Mouse (Mus musculus) forebrain, embryonic 10.5 days (tissue): ENCODE data around the gene Gabbr2. TPM values are rescaled to one million over a fixed set of nuclear protein-coding genes. Genes with fewer than 3 reads are reported as not detected.

Experiments used
- DNase-seq: peaks from one replicate; pipeline ENCODE4 v3.0.0-alpha.2; 2017; ENCODE audit warnings: low spot score; ENCODE audit errors: extremely low spot score
- H3K27ac ChIP-seq: fragments of 300-500 bp; sonication (generic); 2 replicates; pipeline ENCODE4 v1.5.1; 2016; ENCODE audit warnings: mild to moderate bottlenecking
- H3K27me3 ChIP-seq: fragments of 300-500 bp; sonication (generic); 2 replicates; pipeline ENCODE4 v1.6.1; 2016; ENCODE audit warnings: mild to moderate bottlenecking; ENCODE audit not compliant: poor library complexity, severe bottlenecking
- H3K36me3 ChIP-seq: fragments of 300-500 bp; sonication (generic); replicated peaks from 2 replicates; pipeline ENCODE4 v1.6.1; 2016; ENCODE audit warnings: mild to moderate bottlenecking, moderate library complexity
- H3K4me1 ChIP-seq: fragments of 300-500 bp; sonication (generic); 2 replicates; pipeline ENCODE4 v1.6.1; 2016
- H3K4me3 ChIP-seq: fragments of 300-500 bp; sonication (generic); 2 replicates; pipeline ENCODE4 v1.5.1; 2016; ENCODE audit warnings: mild to moderate bottlenecking, moderate library complexity
- H3K9me3 ChIP-seq: fragments of 300-500 bp; sonication (generic); 2 replicates; pipeline ENCODE4 v1.6.1; 2016; ENCODE audit warnings: mild to moderate bottlenecking, moderate library complexity
- WGBS: fragments of 180-500 bp; shearing (Covaris S2); methylation state at CpG from one replicate; pipeline ENCODE4 v1.1.7; 2016; 5-methylcytosine and 5-hydroxymethylcytosine counted together
- polyA plus RNA-seq: library from polyadenylated mRNA; unstranded; fragments of >200 nt; fragmentation: Nextera tagmentation; extraction: Ambion mirVana; gene quantifications from 2 replicates; pipeline ENCODE4 v1.2.1, GENCODE M21; 2016

Gene Gabbr2
- polyA plus RNA-seq, 1 experiment from 2014 or later, result 0.06 TPM

GRCm38 (mm10) chr4:46934291-46934690, 57.4 kb downstream of the Gabbr2 start:
- H3K27me3 ChIP-seq, result no peaks in the 10 kb centered on the region
- H3K4me3 ChIP-seq, result no peak overlapping the region
- H3K27ac ChIP-seq, result no peak overlapping the region
- no peaks in the 10 kb centered on the region for H3K36me3 ChIP-seq
- peaks cover 19% of the 10 kb centered on the region for H3K4me1 ChIP-seq
- 86% methylated on average over 3 of the region's 3 CpGs for WGBS
- no peaks in the 10 kb centered on the region for H3K9me3 ChIP-seq
- no peak for DNase-seq

DNA sequence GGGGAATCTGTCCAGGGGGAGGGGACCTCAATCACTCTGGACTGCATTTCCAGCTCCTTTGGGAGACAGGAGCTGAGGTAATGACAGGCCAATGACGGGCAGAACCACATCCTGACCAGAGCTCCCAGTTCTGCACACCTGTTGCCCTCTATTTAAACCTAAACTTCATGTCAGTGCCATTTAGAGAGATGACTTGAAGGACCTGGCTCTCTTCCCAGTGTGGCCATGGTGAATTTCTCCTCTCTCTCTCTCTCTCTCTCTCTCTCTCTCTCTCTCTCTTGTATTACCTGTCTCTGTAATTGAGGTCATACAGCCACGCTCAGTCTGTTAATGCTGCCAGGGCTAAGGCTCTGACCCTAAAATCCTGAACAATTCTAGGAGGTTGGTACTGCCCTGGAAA, 58.1 kb downstream of the Gabbr2 start:
- DNase-seq, result no peak
- H3K27ac ChIP-seq, result no peak overlapping the region
- H3K27me3 ChIP-seq, result no peaks in the 10 kb centered on the region
- WGBS, result 82% methylated on average over 2 of the region's 2 CpGs
- no peak overlapping the region for H3K4me3 ChIP-seq
- peaks cover 19% of the 10 kb centered on the region for H3K4me1 ChIP-seq
- no peaks in the 10 kb centered on the region for H3K36me3 ChIP-seq
- H3K9me3 ChIP-seq, result no peaks in the 10 kb centered on the region

DNA sequence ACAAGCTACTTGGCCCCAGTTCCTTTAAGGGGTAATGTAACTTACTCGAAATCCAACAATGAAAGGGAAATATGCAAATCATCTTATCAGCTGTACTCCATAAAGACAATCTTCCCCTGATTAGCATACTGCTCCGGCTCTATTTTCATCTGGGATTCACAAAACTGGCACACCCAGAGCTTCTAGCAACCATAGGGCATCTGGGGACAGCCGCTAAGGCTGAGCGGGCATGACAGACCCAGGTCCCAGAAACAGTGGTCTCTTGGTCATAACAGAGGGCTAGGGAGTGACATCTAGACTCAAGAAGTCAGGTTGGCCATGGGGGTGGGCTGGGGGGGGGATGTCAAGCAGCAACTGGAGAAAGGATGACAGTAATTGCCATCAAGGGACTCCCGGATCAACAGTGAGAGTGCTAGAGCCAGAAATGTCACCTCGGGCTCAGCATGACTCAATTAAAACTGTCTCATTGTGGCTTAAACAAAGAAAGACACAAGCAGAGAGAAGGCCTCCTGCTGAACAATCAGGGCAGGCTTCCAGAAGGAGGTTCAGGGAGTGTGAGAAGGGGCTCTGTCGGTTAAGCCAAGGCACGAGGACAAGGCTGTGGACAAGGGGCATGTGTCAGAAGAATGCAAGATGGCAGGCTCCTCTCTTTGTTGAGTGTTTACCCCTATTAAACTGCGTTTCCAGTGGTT, 59.8 kb downstream of the Gabbr2 start:
- DNase-seq, result no peak
- Histone ChIP-seq H3K4me1 (peaks cover 19% of the 10 kb centered on the region), H3K4me3 (no peak overlapping the region), H3K36me3 (no peaks in the 10 kb centered on the region), H3K27me3 (no peaks in the 10 kb centered on the region), H3K27ac (no peak overlapping the region), H3K9me3 (no peaks in the 10 kb centered on the region)
- WGBS, result 63% methylated on average over 9 of the region's 9 CpGs

DNA sequence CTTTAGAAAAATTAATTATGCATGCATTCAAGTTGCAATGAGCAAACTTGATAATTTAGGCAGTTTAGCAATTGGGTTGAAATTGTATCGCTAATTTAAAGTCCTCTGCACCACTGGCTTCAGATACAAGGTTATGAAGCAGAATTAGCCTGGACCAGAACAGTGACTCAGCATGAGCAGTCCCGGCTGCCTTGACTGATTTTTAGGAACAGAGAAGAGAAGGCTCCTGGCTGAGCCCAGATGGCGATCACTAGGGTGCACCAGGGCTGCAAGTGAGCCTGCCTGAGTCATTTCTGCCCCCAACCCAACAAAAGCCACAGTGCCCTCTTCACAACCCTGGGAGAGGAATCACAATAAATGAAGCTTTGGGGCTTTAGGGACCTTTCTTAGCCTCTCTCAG, 63.6 kb downstream of the Gabbr2 start:
- Histone ChIP-seq H3K4me3 (no peak overlapping the region), H3K27ac (no peak overlapping the region), H3K9me3 (no peaks in the 10 kb centered on the region), H3K4me1 (peaks cover 10% of the 10 kb centered on the region), H3K36me3 (no peaks in the 10 kb centered on the region), H3K27me3 (no peaks in the 10 kb centered on the region)
- DNase-seq, result no peak
- 77% methylated on average over 3 of the region's 3 CpGs for WGBS

GRCm38 (mm10) chr4:46919144-46919543, 72.5 kb downstream of the Gabbr2 start:
- Histone ChIP-seq H3K27ac (0 out of 2 replicates have a peak overlapping the region, but pooled peaks have one; percentile 30), H3K4me3 (no peak overlapping the region), H3K4me1 (peaks cover 23% of the 10 kb centered on the region), H3K36me3 (no peaks in the 10 kb centered on the region), H3K9me3 (no peaks in the 10 kb centered on the region), H3K27me3 (no peaks in the 10 kb centered on the region)
- no peak for DNase-seq
- WGBS, result 65% methylated on average over 8 of the region's 8 CpGs

DNA sequence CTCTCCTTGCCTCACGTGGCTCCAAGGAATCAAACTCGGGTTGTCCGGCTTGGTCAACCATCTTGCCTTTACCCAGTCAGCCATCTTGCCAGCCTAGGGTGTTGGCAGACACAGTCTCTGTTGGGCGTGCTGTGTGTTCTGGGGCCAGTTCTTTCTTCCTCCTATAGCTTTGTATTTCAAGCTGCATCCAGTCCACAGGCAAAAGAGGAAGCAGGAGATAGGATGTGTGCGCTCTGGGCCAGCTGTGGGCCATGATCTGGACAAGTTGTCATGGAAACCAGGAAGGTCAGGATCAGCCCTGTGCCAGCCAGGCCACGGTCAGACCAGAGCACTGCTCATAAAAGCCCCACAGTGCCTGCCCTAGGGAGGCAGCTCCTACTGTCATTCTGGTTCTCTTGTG, 74.9 kb downstream of the Gabbr2 start:
- Histone ChIP-seq H3K36me3 (no peaks in the 10 kb centered on the region), H3K9me3 (no peaks in the 10 kb centered on the region), H3K27me3 (no peaks in the 10 kb centered on the region), H3K4me1 (peaks cover 26% of the 10 kb centered on the region), H3K4me3 (no peak overlapping the region), H3K27ac (no peak overlapping the region)
- WGBS, result 83% methylated on average over 6 of the region's 6 CpGs
- no peak for DNase-seq

DNA sequence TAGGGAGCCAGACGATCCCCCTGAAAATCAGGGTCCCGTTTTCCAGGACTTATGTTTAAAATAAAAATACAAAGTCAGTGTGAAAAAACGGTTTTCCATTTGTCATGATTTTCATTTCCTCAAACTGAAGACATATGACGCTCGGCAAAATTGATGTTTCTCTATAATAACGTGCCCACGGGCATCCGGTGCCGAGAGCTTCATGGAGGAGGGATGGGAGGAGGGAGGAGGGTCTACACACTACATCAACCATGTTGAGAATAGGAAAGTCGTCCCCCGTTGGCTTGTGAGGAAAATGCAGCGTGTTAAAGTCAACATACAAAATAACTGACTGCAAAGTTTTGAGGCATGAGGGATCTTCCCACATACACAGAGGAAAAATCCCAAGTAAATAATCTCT, 75.7 kb downstream of the Gabbr2 start:
- no peak overlapping the region for H3K27ac ChIP-seq
- 91% methylated on average over 12 of the region's 12 CpGs for WGBS
- H3K4me3 ChIP-seq, result no peak overlapping the region

DNA sequence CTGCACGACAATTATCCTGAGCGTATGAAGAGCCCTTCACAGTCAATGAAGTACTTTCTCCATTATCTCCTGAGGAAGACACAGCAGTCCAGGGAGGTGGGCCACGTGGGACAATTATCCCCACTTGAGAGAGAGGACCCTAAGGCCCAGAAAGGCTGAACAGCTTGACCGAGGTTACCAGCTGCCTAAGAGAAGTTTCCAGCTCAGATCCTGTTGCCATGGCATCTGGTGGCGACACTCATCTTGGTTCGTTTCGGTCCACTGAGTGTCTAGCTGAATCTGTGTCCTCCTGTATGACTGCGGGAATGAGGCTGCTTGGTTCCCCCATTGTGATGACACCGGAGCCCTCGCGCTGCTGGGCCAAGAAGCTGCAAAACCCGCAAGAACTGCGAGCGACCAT, 76.2 kb downstream of the Gabbr2 start:
- no peaks in the 10 kb centered on the region for H3K36me3 ChIP-seq
- peaks cover 26% of the 10 kb centered on the region for H3K4me1 ChIP-seq
- no peak for DNase-seq
- WGBS, result 89% methylated on average over 14 of the region's 14 CpGs
- H3K27me3 ChIP-seq, result no peaks in the 10 kb centered on the region
- H3K4me3 ChIP-seq, result no peak overlapping the region
- no peak overlapping the region for H3K27ac ChIP-seq
- H3K9me3 ChIP-seq, result no peaks in the 10 kb centered on the region

More for the DNA sequence above, 75.7 kb downstream of the Gabbr2 start:
- Histone ChIP-seq H3K27me3 (no peaks in the 10 kb centered on the region), H3K9me3 (no peaks in the 10 kb centered on the region), H3K4me1 (peaks cover 26% of the 10 kb centered on the region), H3K36me3 (no peaks in the 10 kb centered on the region)
- DNase-seq, result no peak

GRCm38 (mm10) chr4:46914606-46915005, 77.1 kb downstream of the Gabbr2 start:
- 90% methylated on average over 6 of the region's 6 CpGs for WGBS
- no peaks in the 10 kb centered on the region for H3K36me3 ChIP-seq
- H3K4me1 ChIP-seq, result peaks cover 23% of the 10 kb centered on the region
- peaks cover under 1% of the 10 kb centered on the region; the same call in 1 of the 2 replicates for H3K9me3 ChIP-seq
- H3K27me3 ChIP-seq, result no peaks in the 10 kb centered on the region
- no peak overlapping the region for H3K27ac ChIP-seq
- H3K4me3 ChIP-seq, result no peak overlapping the region
- DNase-seq, result no peak

- Histone ChIP-seq H3K9me3 (peaks cover 11% of the 10 kb centered on the region), H3K27ac (no peak overlapping the region), H3K4me1 (peaks cover 4% of the 10 kb centered on the region; the same call in 1 of the 2 replicates), H3K36me3 (no peaks in the 10 kb centered on the region), H3K4me3 (no peak overlapping the region), H3K27me3 (no peaks in the 10 kb centered on the region)
- 86% methylated on average over 3 of the region's 3 CpGs for WGBS
- DNase-seq, result no peak
These were observed 85.5 kb downstream of the Gabbr2 start for GRCm38 (mm10) chr4:46906036-46906691.

- Histone ChIP-seq H3K4me1 (peaks cover 4% of the 10 kb centered on the region; the same call in 1 of the 2 replicates), H3K27me3 (peaks cover 4% of the 10 kb centered on the region; the same call in 1 of the 2 replicates), H3K9me3 (peaks cover 11% of the 10 kb centered on the region), H3K36me3 (no peaks in the 10 kb centered on the region), H3K4me3 (no peak overlapping the region), H3K27ac (no peak overlapping the region)
- 90% methylated on average over 3 of the region's 3 CpGs for WGBS
- no peak for DNase-seq
These were observed 86.5 kb downstream of the Gabbr2 start for GRCm38 (mm10) chr4:46905152-46905551.

DNA sequence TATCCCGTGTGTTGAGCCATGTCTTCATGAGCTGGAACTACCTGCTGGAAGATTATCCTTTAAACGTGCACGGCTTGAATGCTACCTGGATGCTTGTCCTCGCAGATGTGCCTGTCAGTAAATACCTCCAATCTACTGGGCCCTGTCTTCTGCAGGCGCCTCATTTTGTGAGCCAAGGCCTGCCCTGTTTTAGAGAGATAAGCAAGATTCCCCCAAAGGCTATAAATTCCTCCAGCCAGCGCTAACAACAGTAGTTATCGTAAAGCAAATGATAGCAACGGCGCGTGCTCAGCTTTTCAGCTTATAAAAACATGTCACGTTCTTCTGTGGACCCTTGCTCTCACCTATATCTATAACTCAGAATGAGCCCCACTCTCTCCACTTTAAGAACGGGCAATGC, 87.5 kb downstream of the Gabbr2 start:
- H3K27me3 ChIP-seq, result peaks cover 8% of the 10 kb centered on the region; the same call in 1 of the 2 replicates
- H3K4me1 ChIP-seq, result peaks cover 4% of the 10 kb centered on the region
- DNase-seq, result no peak
- H3K36me3 ChIP-seq, result no peaks in the 10 kb centered on the region
- H3K4me3 ChIP-seq, result no peak overlapping the region
- H3K9me3 ChIP-seq, result peaks cover 6% of the 10 kb centered on the region
- H3K27ac ChIP-seq, result no peak overlapping the region
- WGBS, result 89% methylated on average over 12 of the region's 12 CpGs

DNA sequence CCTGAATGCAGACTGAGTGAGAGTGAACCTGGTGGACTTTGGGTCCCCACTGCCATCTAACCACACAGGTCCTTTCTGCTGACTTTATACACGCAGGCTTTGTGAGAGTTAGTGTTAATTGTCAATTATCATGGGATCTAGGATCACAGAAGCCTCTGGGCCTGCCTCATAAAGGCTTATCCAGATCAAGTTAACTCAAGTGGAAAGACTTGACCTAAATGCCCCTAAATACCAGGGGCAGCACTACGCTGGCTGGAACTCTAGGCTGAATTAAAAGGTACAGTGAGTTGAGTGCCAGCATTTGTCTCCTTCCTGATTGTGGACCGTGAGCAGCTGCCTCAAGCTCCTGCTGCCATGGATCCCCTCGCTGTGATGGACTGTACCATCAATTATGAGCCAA, 93.1 kb downstream of the Gabbr2 start:
- Histone ChIP-seq H3K36me3 (no peaks in the 10 kb centered on the region), H3K9me3 (no peaks in the 10 kb centered on the region), H3K4me3 (no peak overlapping the region), H3K4me1 (peaks cover 32% of the 10 kb centered on the region), H3K27me3 (peaks cover 20% of the 10 kb centered on the region; the same call in 1 of the 2 replicates), H3K27ac (peak overlapping the region; percentile 58; the same call in 1 of the 2 replicates)
- 40% methylated on average over 4 of the region's 4 CpGs for WGBS
- DNase-seq, result no peak
